Mouse (Mus musculus) myocyte (in vitro differentiated cells): ENCODE measurements around the gene Acsf3. TPM values are rescaled to one million over a fixed set of nuclear protein-coding genes. Genes with fewer than 3 reads are reported as not detected.

ENCODE experiments used
- H3K27me3 ChIP-seq: one replicate; pipeline ENCODE4 v1.6.1; 2011; ENCODE audit not compliant: control insufficient read depth, insufficient read depth, insufficient read length
- H3K36me3 ChIP-seq: one replicate; pipeline ENCODE4 v1.6.1; 2011; ENCODE audit not compliant: control insufficient read depth, insufficient read depth
- H3K4me2 ChIP-seq: one replicate; pipeline ENCODE4 v1.6.1; 2011; ENCODE audit warnings: low read depth, control low read depth
- H3K4me3 ChIP-seq: one replicate; pipeline ENCODE4 v1.5.1; 2011; ENCODE audit warnings: mild to moderate bottlenecking, control low read depth, moderate library complexity
- H3K79me2 ChIP-seq: one replicate; pipeline ENCODE4 v1.6.1; 2011; ENCODE audit not compliant: control insufficient read depth, insufficient read depth
- H3ac ChIP-seq: one replicate; pipeline ENCODE4 v1.6.1; 2011; ENCODE audit not compliant: control insufficient read depth, insufficient read length
- CEBPB ChIP-seq: IDR thresholded peaks from 2 replicates; pipeline ENCODE4 v1.6.1; 2011; ENCODE audit warnings: mild to moderate bottlenecking, moderate library complexity; ENCODE audit not compliant: poor library complexity, insufficient read depth, severe bottlenecking
- E2F4 ChIP-seq: IDR thresholded peaks from one replicate; pipeline ENCODE4 v1.6.1; 2011; ENCODE audit warnings: mild to moderate bottlenecking, control low read depth, moderate library complexity; ENCODE audit not compliant: insufficient read depth
- MAX ChIP-seq: IDR thresholded peaks from one replicate; pipeline ENCODE4 v1.6.1; 2011; ENCODE audit warnings: low read depth, mild to moderate bottlenecking, control low read depth
- MYOD1 ChIP-seq, 3 experiments: IDR thresholded peaks; one replicate each; pipeline ENCODE4 v1.6.1; 2011; ENCODE audit warnings: control low read depth in 2 of 3, low read depth in 2 of 3, mild to moderate bottlenecking in 2 of 3, moderate library complexity in 1 of 3; ENCODE audit not compliant: insufficient read length in 2 of 3, control insufficient read depth in 1 of 3
- MYOG ChIP-seq, 3 experiments: IDR thresholded peaks; one replicate each; pipeline ENCODE4 v1.6.1; 2011; ENCODE audit warnings: control low read depth in 2 of 3, low read depth in 2 of 3, mild to moderate bottlenecking in 2 of 3; ENCODE audit not compliant: insufficient read length in 2 of 3, control insufficient read depth in 1 of 3, insufficient read depth in 1 of 3
- POLR2A ChIP-seq: IDR thresholded peaks from one replicate; pipeline ENCODE4 v1.6.1; 2011; ENCODE audit warnings: low read depth, mild to moderate bottlenecking, control low read depth, moderate library complexity; ENCODE audit not compliant: insufficient read length
- POLR2AphosphoS2 ChIP-seq: IDR thresholded peaks from one replicate; pipeline ENCODE4 v1.6.1; 2011; ENCODE audit warnings: low read depth, control low read depth; ENCODE audit not compliant: insufficient read length
- REST ChIP-seq: IDR thresholded peaks from one replicate; pipeline ENCODE4 v1.6.1; 2011; ENCODE audit warnings: mild to moderate bottlenecking, control low read depth, moderate library complexity; ENCODE audit not compliant: insufficient read depth, insufficient read length
- SRF ChIP-seq: IDR thresholded peaks from one replicate; pipeline ENCODE4 v1.6.1; 2011; ENCODE audit warnings: low read depth; ENCODE audit not compliant: control insufficient read depth, insufficient read length
- TCF12 ChIP-seq: IDR thresholded peaks from one replicate; pipeline ENCODE4 v1.6.1; 2011; ENCODE audit warnings: mild to moderate bottlenecking, control low read depth; ENCODE audit not compliant: poor library complexity, insufficient read depth, severe bottlenecking
- TCF3 ChIP-seq: IDR thresholded peaks from one replicate; pipeline ENCODE4 v1.6.1; 2011; ENCODE audit warnings: low read depth, control low read depth; ENCODE audit not compliant: insufficient read length
- USF1 ChIP-seq: IDR thresholded peaks from one replicate; pipeline ENCODE4 v1.6.1; 2011; ENCODE audit warnings: low read depth, mild to moderate bottlenecking, control low read depth, moderate library complexity
- polyA plus RNA-seq: library from polyadenylated mRNA; unstranded; fragments of >200 nt; fragmentation: generic; extraction: Trizol; gene quantifications from one replicate; pipeline ENCODE4 v1.2.1, GENCODE M21; 2012; ENCODE audit warnings: missing spikeins

Acsf3 gene
- polyA plus RNA-seq, 1 experiment, result 9.3 TPM

GRCm38 (mm10) chr8:122778703-122779239, 3.5 kb downstream of the Acsf3 start:
- no peaks in the 10 kb centered on the region for H3K36me3 ChIP-seq
- H3K4me3 ChIP-seq, result no peak overlapping the region
- TF ChIP-seq MYOD1 (IDR thresholded peaks at IDR 0.05; ENCODE audit: control insufficient read depth in 1 of 3, insufficient read length in 2 of 3, low read depth in 2 of 3) (no peak), MAX (no peak), USF1 (no peak)
- H3K4me2 ChIP-seq, result no peak overlapping the region
- H3K27me3 ChIP-seq, result no peaks in the 10 kb centered on the region
- no peaks in the 10 kb centered on the region for H3K79me2 ChIP-seq
- no peak overlapping the region for H3ac ChIP-seq

- H3K4me2 ChIP-seq, result no peak overlapping the region
- H3K4me3 ChIP-seq, result no peak overlapping the region
- no peak overlapping the region for H3ac ChIP-seq
- no peaks in the 10 kb centered on the region for H3K36me3 ChIP-seq
- H3K79me2 ChIP-seq, result no peaks in the 10 kb centered on the region
- TF ChIP-seq MAX, result no peak
- TF ChIP-seq REST, result no peak
- TF ChIP-seq E2F4, result no peak
- TF ChIP-seq MYOG (IDR thresholded peaks at IDR 0.05; ENCODE audit: control insufficient read depth in 1 of 3, insufficient read depth in 1 of 3, insufficient read length in 2 of 3, low read depth in 2 of 3), result no peak
- TF ChIP-seq TCF3, result no peak
- no peak for TF ChIP-seq TCF12
- TF ChIP-seq POLR2AphosphoS2, result no peak
- no peaks in the 10 kb centered on the region for H3K27me3 ChIP-seq
Observed at GRCm38 (mm10) chr8:122779255-122779654, 4.0 kb downstream of the Acsf3 start.

GRCm38 (mm10) chr8:122784756-122785155, 9.5 kb downstream of the Acsf3 start:
- no peaks in the 10 kb centered on the region for H3K79me2 ChIP-seq
- TF ChIP-seq MYOG (IDR thresholded peaks at IDR 0.05; ENCODE audit: control insufficient read depth in 1 of 3, insufficient read depth in 1 of 3, insufficient read length in 2 of 3, low read depth in 2 of 3) (peak in 2 of 3 experiments; percentile 10 to 21), POLR2AphosphoS2 (no peak)
- H3K36me3 ChIP-seq, result no peaks in the 10 kb centered on the region
- H3K4me2 ChIP-seq, result no peak overlapping the region
- no peaks in the 10 kb centered on the region for H3K27me3 ChIP-seq
- no peak overlapping the region for H3K4me3 ChIP-seq
- H3ac ChIP-seq, result no peak overlapping the region

- H3K79me2 ChIP-seq, result no peaks in the 10 kb centered on the region
- H3K36me3 ChIP-seq, result no peaks in the 10 kb centered on the region
- H3K4me3 ChIP-seq, result no peak overlapping the region
- no peaks in the 10 kb centered on the region for H3K27me3 ChIP-seq
- no peak for TF ChIP-seq MAX
- TF ChIP-seq USF1, result no peak
- no peak for TF ChIP-seq MYOG (IDR thresholded peaks at IDR 0.05; ENCODE audit: control insufficient read depth in 1 of 3, insufficient read depth in 1 of 3, insufficient read length in 2 of 3, low read depth in 2 of 3)
- TF ChIP-seq TCF3, result no peak
- TF ChIP-seq E2F4, result no peak
- no peak for TF ChIP-seq MYOD1 (IDR thresholded peaks at IDR 0.05; ENCODE audit: control insufficient read depth in 1 of 3, insufficient read length in 2 of 3, low read depth in 2 of 3)
- TF ChIP-seq TCF12, result no peak
- TF ChIP-seq SRF, result no peak
- no peak for TF ChIP-seq POLR2AphosphoS2
- TF ChIP-seq POLR2A, result no peak
- TF ChIP-seq CEBPB, result no peak
- TF ChIP-seq REST, result no peak
- H3ac ChIP-seq, result no peak overlapping the region
- H3K4me2 ChIP-seq, result no peak overlapping the region
Observed at GRCm38 (mm10) chr8:122789796-122790195, 14.5 kb downstream of the Acsf3 start.

- Histone ChIP-seq H3K79me2 (no peaks in the 10 kb centered on the region), H3ac (no peak overlapping the region), H3K27me3 (no peaks in the 10 kb centered on the region), H3K4me3 (no peak overlapping the region), H3K36me3 (no peaks in the 10 kb centered on the region), H3K4me2 (no peak overlapping the region)
- TF ChIP-seq MYOD1 (IDR thresholded peaks at IDR 0.05; ENCODE audit: control insufficient read depth in 1 of 3, insufficient read length in 2 of 3, low read depth in 2 of 3), result no peak
- TF ChIP-seq REST, result no peak
- no peak for TF ChIP-seq USF1
- no peak for TF ChIP-seq POLR2AphosphoS2
- TF ChIP-seq MYOG (IDR thresholded peaks at IDR 0.05; ENCODE audit: control insufficient read depth in 1 of 3, insufficient read depth in 1 of 3, insufficient read length in 2 of 3, low read depth in 2 of 3), result no peak
- no peak for TF ChIP-seq SRF
- no peak for TF ChIP-seq E2F4
- TF ChIP-seq CEBPB, result no peak
- TF ChIP-seq TCF12, result no peak
- TF ChIP-seq TCF3, result no peak
- TF ChIP-seq MAX, result no peak
- no peak for TF ChIP-seq POLR2A
Observed at GRCm38 (mm10) chr8:122793375-122794174, 18.3 kb downstream of the Acsf3 start.
